Mouse (Mus musculus) thymus, adult 2 months (tissue): ENCODE results near the gene Pbxip1. TPM values are rescaled to one million over a fixed set of nuclear protein-coding genes. Genes with fewer than 3 reads are reported as not detected.

Source experiments
- DNase-seq: peaks from one replicate; pipeline ENCODE4 v3.0.0; 2021
- H3K27ac ChIP-seq: fragments of 200-500 bp; 2 replicates; pipeline ENCODE4 v1.5.1; 2012; ENCODE audit warnings: low read length, control low read depth; ENCODE audit not compliant: control insufficient read depth, insufficient read depth
- H3K27me3 ChIP-seq: fragments of 200-500 bp; 2 replicates; pipeline ENCODE4 v1.6.1; 2012; ENCODE audit warnings: mild to moderate bottlenecking, low read length, moderate library complexity, mixed read lengths; ENCODE audit not compliant: control insufficient read depth, insufficient read depth
- H3K36me3 ChIP-seq: fragments of 200-500 bp; 2 replicates; pipeline ENCODE4 v1.6.1; 2012; ENCODE audit warnings: mild to moderate bottlenecking, low read length, moderate library complexity; ENCODE audit not compliant: control insufficient read depth, insufficient read depth
- H3K4me1 ChIP-seq: fragments of 200-500 bp; replicated peaks from 2 replicates; pipeline ENCODE4 v1.6.1; 2012; ENCODE audit warnings: low read length; ENCODE audit not compliant: control insufficient read depth, insufficient read depth
- H3K4me3 ChIP-seq: fragments of 200-500 bp; 2 replicates; pipeline ENCODE4 v1.5.1; 2012; ENCODE audit warnings: mild to moderate bottlenecking, low read length, control low read depth, moderate library complexity; ENCODE audit not compliant: control insufficient read depth, insufficient read depth
- CTCF ChIP-seq: fragments of 200-500 bp; IDR thresholded peaks from 2 replicates; pipeline ENCODE4 v1.5.1; 2012; ENCODE audit warnings: mild to moderate bottlenecking, control low read depth, low read length, moderate library complexity, borderline replicate concordance; ENCODE audit not compliant: control insufficient read depth, poor library complexity, insufficient read depth; ENCODE audit errors: extremely low read depth
- POLR2A ChIP-seq: fragments of 200-500 bp; IDR thresholded peaks from 2 replicates; pipeline ENCODE4 v1.6.1; 2012; ENCODE audit warnings: mild to moderate bottlenecking, low read length, control low read depth, moderate library complexity; ENCODE audit not compliant: control insufficient read depth, poor library complexity, insufficient read depth; ENCODE audit errors: extremely low read depth
- WGBS: fragments of 180-500 bp; shearing (Covaris S2); methylation state at CpG from one replicate; pipeline ENCODE4 v1.1.7; 2018; 5-methylcytosine and 5-hydroxymethylcytosine counted together
- polyA plus RNA-seq: library from polyadenylated mRNA; depleted of rRNA; stranded (reverse); fragments of >200 nt; gene quantifications from 2 replicates; pipeline ENCODE4 v1.2.3, GENCODE M21; 2012; rRNA removed

Gene Pbxip1
- 36.5 and 41.6 TPM in 2 replicates for polyA plus RNA-seq

GRCm38 (mm10) chr3:89436176-89437113 lies at the start of gene Pbxip1:
Gene Pbxip1, plus strand, starts transcription at chr3:89436706.
- Histone ChIP-seq H3K27ac (peak within 1 kb of the TSS; percentile 55; the same call in 1 of the 2 replicates), H3K4me1 (peaks cover 14% of the 10 kb centered on the region), H3K36me3 (no peaks in the 10 kb centered on the region), H3K27me3 (no peaks in the 10 kb centered on the region), H3K4me3 (peak within 1 kb of the TSS; percentile 75)
- whole genome bisulfite sequencing = 10% methylated on average over 16 of the region's 16 CpGs
- no peak for TF ChIP-seq CTCF
- TF ChIP-seq POLR2A = peak; percentile 50; the same call in 1 of the 2 replicates
- DNase-seq = peak; percentile 64

GRCm38 (mm10) chr3:89387632-89388031 lies 48.9 kb upstream of the Pbxip1 start:
- Histone ChIP-seq H3K27ac (peak overlapping the region; percentile 40; the same call in 1 of the 2 replicates), H3K4me1 (peaks cover 65% of the 10 kb centered on the region), H3K27me3 (peaks cover 4% of the 10 kb centered on the region), H3K36me3 (no peaks in the 10 kb centered on the region), H3K4me3 (peak overlapping the region; percentile 37)
- 86% methylated on average over 11 of the region's 11 CpGs for WGBS
- no peak for DNase-seq
- TF ChIP-seq CTCF (no peak), POLR2A (no peak)

GRCm38 (mm10) chr3:89388134-89388881 lies 48.2 kb upstream of the Pbxip1 start:
- H3K4me1 ChIP-seq = peaks cover 65% of the 10 kb centered on the region
- no peaks in the 10 kb centered on the region for H3K36me3 ChIP-seq

GRCm38 (mm10) chr3:89388901-89389740 lies 47.4 kb upstream of the Pbxip1 start:
- TF ChIP-seq POLR2A (no peak), CTCF (no peak)
- WGBS = 22% methylated on average over 5 of the region's 6 CpGs
- H3K36me3 ChIP-seq = no peaks in the 10 kb centered on the region
- H3K4me3 ChIP-seq = no peak overlapping the region
- H3K27ac ChIP-seq = peak overlapping the region; percentile 72
- peak; percentile 49 for DNase-seq
- H3K4me1 ChIP-seq = peaks cover 64% of the 10 kb centered on the region
- H3K27me3 ChIP-seq = peaks cover 7% of the 10 kb centered on the region

More at GRCm38 (mm10) chr3:89388134-89388881, 48.2 kb upstream of the Pbxip1 start:
- Histone ChIP-seq H3K4me3 (0 out of 2 replicates have a peak overlapping the region, but pooled peaks have one; percentile 3), H3K27me3 (peaks cover 4% of the 10 kb centered on the region), H3K27ac (0 out of 2 replicates have a peak overlapping the region, but pooled peaks have one; percentile 2)
- 89% methylated on average over 11 of the region's 11 CpGs for WGBS
- DNase-seq = peak; percentile 16
- TF ChIP-seq POLR2A = no peak
- TF ChIP-seq CTCF = no peak

GRCm38 (mm10) chr3:89390111-89390515 lies 46.4 kb upstream of the Pbxip1 start:
- peak overlapping the region; percentile 72 for H3K27ac ChIP-seq
- no peak for DNase-seq
- WGBS = 58% methylated on average over 5 of the region's 5 CpGs

More at GRCm38 (mm10) chr3:89390111-89390515, 46.4 kb upstream of the Pbxip1 start:
- H3K36me3 ChIP-seq = no peaks in the 10 kb centered on the region
- TF ChIP-seq POLR2A (no peak), CTCF (no peak)
- peak overlapping the region; percentile 12; the same call in 1 of the 2 replicates for H3K4me3 ChIP-seq
- peaks cover 11% of the 10 kb centered on the region for H3K27me3 ChIP-seq
- H3K4me1 ChIP-seq = peaks cover 59% of the 10 kb centered on the region
